Mouse (Mus musculus): Measurements from ENCODE around the gene Snx30.

DNA sequence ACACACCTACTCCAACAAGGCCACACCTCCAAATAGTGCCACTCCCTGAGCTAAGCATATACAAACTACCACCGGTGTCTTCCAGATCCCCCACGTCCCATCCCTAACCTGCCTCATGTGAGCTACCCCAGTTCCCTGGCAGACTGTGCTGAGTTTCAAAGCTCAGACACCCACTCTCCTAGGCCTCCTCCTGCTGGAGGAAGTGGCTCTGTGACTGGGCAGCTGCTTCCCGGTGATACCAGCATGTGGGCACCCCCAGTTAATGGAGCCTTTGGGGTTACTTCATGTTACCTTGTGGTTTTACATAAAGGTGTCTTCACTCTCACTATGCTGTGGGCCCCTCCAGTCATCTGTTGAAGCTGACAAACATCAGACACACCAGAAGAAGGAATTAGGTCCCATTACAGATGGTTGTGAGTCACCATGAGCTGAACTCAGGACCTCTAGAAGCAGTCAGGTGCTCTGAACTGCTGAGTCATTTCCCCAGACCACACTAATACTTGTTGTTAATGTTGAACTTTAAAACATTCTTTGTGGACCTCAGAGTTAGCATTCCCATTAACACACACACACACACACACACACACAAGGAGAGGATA lies 89.4 kb downstream of the Snx30 start:
- TF ChIP-seq CTCF (IDR thresholded peaks at IDR 0.05) (no peak), POLR2A (IDR thresholded peaks at IDR 0.05; ENCODE audit: insufficient read depth, low read depth, low read length) (no peak)
